Mouse (Mus musculus): ENCODE results near the gene Gm28230. TPM values are rescaled to one million over a fixed set of nuclear protein-coding genes. Genes with fewer than 3 reads are reported as not detected.

Gm28230 gene
- polyA plus RNA-seq, 1 experiment from 2014 or later, result not detected

- peaks cover 9% of the 10 kb centered on the region for H3K4me1 ChIP-seq (replicated peaks; ENCODE audit: control insufficient read depth, insufficient read depth, low read length)
- 12% methylated on average over 17 of the region's 17 CpGs for WGBS
Measured at GRCm38 (mm10) chr2:74701949-74702819, 24.3 kb upstream of the Gm28230 start.

GRCm38 (mm10) chr2:74702820-74703219 is 23.7 kb upstream of the Gm28230 start:
- DNase-seq (ENCODE audit: low spot score), result peak; percentile 31
- no peak overlapping the region for H3K27ac ChIP-seq (ENCODE audit: low read depth, low read length)

More at GRCm38 (mm10) chr2:74701949-74702819, 24.3 kb upstream of the Gm28230 start:
- Histone ChIP-seq H3K9me3 (ENCODE audit: control insufficient read depth, low read length) (no peaks in the 10 kb centered on the region), H3K36me3 (ENCODE audit: control insufficient read depth, insufficient read depth, low read length) (no peaks in the 10 kb centered on the region), H3K27me3 (ENCODE audit: control insufficient read depth, insufficient read depth, low read length) (peaks cover 96% of the 10 kb centered on the region), H3K4me2 (ENCODE audit: low read depth, low read length, severe bottlenecking) (no peak overlapping the region), H3K9ac (ENCODE audit: low read length) (no peak overlapping the region), H3K4me3 (ENCODE audit: low read depth, low read length) (no peak overlapping the region), H3K27ac (ENCODE audit: low read depth, low read length) (no peak overlapping the region)
- DNase-seq (ENCODE audit: low spot score), result peak; percentile 89
- no peak for ATAC-seq (replicated peaks; ENCODE audit: low FRiP score)

GRCm38 (mm10) chr2:74703317-74703716 is 23.2 kb upstream of the Gm28230 start:
- no peaks in the 10 kb centered on the region for H3K9me3 ChIP-seq (ENCODE audit: control insufficient read depth, low read length)
- no peaks in the 10 kb centered on the region for H3K36me3 ChIP-seq (ENCODE audit: control insufficient read depth, insufficient read depth, low read length)
- H3K4me2 ChIP-seq (ENCODE audit: low read depth, low read length, severe bottlenecking), result no peak overlapping the region
- peaks cover 96% of the 10 kb centered on the region for H3K27me3 ChIP-seq (ENCODE audit: control insufficient read depth, insufficient read depth, low read length)
- H3K9ac ChIP-seq (ENCODE audit: low read length), result no peak overlapping the region
- H3K27ac ChIP-seq (ENCODE audit: low read depth, low read length), result no peak overlapping the region
- ATAC-seq (replicated peaks; ENCODE audit: low FRiP score) (no peak), DNase-seq (ENCODE audit: low spot score) (peak; percentile 50)
- 6% methylated on average over 10 of the region's 10 CpGs for WGBS
- peaks cover 6% of the 10 kb centered on the region for H3K4me1 ChIP-seq (replicated peaks; ENCODE audit: control insufficient read depth, insufficient read depth, low read length)
- no peak overlapping the region for H3K4me3 ChIP-seq (ENCODE audit: low read depth, low read length)

More at GRCm38 (mm10) chr2:74702820-74703219, 23.7 kb upstream of the Gm28230 start:
- H3K36me3 ChIP-seq (ENCODE audit: control insufficient read depth, insufficient read depth, low read length), result no peaks in the 10 kb centered on the region
- H3K4me3 ChIP-seq (ENCODE audit: low read depth, low read length), result no peak overlapping the region
- WGBS, result 15% methylated on average over 6 of the region's 6 CpGs
- no peak overlapping the region for H3K9ac ChIP-seq (ENCODE audit: low read length)
- H3K4me2 ChIP-seq (ENCODE audit: low read depth, low read length, severe bottlenecking), result no peak overlapping the region
- peaks cover 96% of the 10 kb centered on the region for H3K27me3 ChIP-seq (ENCODE audit: control insufficient read depth, insufficient read depth, low read length)
- no peaks in the 10 kb centered on the region for H3K9me3 ChIP-seq (ENCODE audit: control insufficient read depth, low read length)
- no peak for ATAC-seq (replicated peaks; ENCODE audit: low FRiP score)
- peaks cover 9% of the 10 kb centered on the region for H3K4me1 ChIP-seq (replicated peaks; ENCODE audit: control insufficient read depth, insufficient read depth, low read length)

GRCm38 (mm10) chr2:74703720-74704392 is 22.7 kb upstream of the Gm28230 start:
- H3K4me1 ChIP-seq (replicated peaks; ENCODE audit: control insufficient read depth, insufficient read depth, low read length), result peaks cover 6% of the 10 kb centered on the region
- peak; percentile 57 for DNase-seq (ENCODE audit: low spot score)
- H3K4me2 ChIP-seq (ENCODE audit: low read depth, low read length, severe bottlenecking), result no peak overlapping the region
- H3K27me3 ChIP-seq (ENCODE audit: control insufficient read depth, insufficient read depth, low read length), result peaks cover 96% of the 10 kb centered on the region
- H3K9me3 ChIP-seq (ENCODE audit: control insufficient read depth, low read length), result no peaks in the 10 kb centered on the region
- H3K36me3 ChIP-seq (ENCODE audit: control insufficient read depth, insufficient read depth, low read length), result no peaks in the 10 kb centered on the region
- ATAC-seq (replicated peaks; ENCODE audit: low FRiP score), result no peak
- H3K9ac ChIP-seq (ENCODE audit: low read length), result no peak overlapping the region
- H3K4me3 ChIP-seq (ENCODE audit: low read depth, low read length), result no peak overlapping the region
- WGBS, result 2% methylated on average over 26 of the region's 26 CpGs
- H3K27ac ChIP-seq (ENCODE audit: low read depth, low read length), result no peak overlapping the region

- peak; percentile 74 for DNase-seq (ENCODE audit: low spot score)
Measured at GRCm38 (mm10) chr2:74704393-74704998, 22.0 kb upstream of the Gm28230 start, which contains the start of gene Hoxd8. Gene Hoxd8, plus strand, starts transcription at chr2:74704615.

DNA sequence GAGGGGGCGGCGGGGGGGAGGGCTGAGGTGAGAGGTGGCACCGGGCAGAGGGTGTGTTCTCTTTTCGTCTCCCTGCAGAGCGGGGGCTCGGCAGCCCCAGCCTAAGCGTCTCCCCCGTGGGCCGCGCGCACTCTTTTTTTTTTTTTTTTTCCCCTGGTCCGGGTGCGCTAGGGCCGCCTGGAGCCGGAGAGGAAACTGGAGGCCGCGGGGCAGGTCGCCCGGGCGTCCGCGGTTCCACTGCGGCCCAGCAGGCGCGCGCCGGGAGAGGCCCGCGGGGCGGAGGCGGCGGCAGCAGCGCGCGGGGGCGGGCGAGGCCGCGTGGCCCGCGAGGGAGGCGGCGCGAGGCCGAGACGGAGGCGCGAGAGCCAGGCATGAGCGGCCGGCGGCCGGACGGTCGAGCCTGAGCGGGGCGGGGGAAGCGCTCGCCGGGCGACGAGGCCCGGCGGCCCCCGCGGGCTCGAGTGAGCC is 21.5 kb upstream of the Gm28230 start:
- Histone ChIP-seq H3K4me1 (replicated peaks; ENCODE audit: control insufficient read depth, insufficient read depth, low read length) (peaks cover 6% of the 10 kb centered on the region), H3K9ac (ENCODE audit: low read length) (peak overlapping the region; percentile 6; the same call in 1 of the 2 replicates), H3K27ac (ENCODE audit: low read depth, low read length) (no peak overlapping the region), H3K4me3 (ENCODE audit: low read depth, low read length) (peak overlapping the region; percentile 27), H3K36me3 (ENCODE audit: control insufficient read depth, insufficient read depth, low read length) (no peaks in the 10 kb centered on the region), H3K9me3 (ENCODE audit: control insufficient read depth, low read length) (no peaks in the 10 kb centered on the region), H3K4me2 (ENCODE audit: low read depth, low read length, severe bottlenecking) (peak overlapping the region; percentile 48), H3K27me3 (ENCODE audit: control insufficient read depth, insufficient read depth, low read length) (peaks cover 96% of the 10 kb centered on the region)
- 2% methylated on average over 36 of the region's 66 CpGs for WGBS
- peak; percentile 68 for DNase-seq (ENCODE audit: low spot score)
- peak; percentile 39 for ATAC-seq (replicated peaks; ENCODE audit: low FRiP score)

More at GRCm38 (mm10) chr2:74704393-74704998, 22.0 kb upstream of the Gm28230 start, which contains the start of gene Hoxd8:
- Histone ChIP-seq H3K27me3 (ENCODE audit: control insufficient read depth, insufficient read depth, low read length) (peaks cover 96% of the 10 kb centered on the region), H3K9ac (ENCODE audit: low read length) (peak within 1 kb of the TSS; percentile 6; the same call in 1 of the 2 replicates), H3K9me3 (ENCODE audit: control insufficient read depth, low read length) (no peaks in the 10 kb centered on the region), H3K27ac (ENCODE audit: low read depth, low read length) (no peak within 1 kb of the TSS), H3K36me3 (ENCODE audit: control insufficient read depth, insufficient read depth, low read length) (no peaks in the 10 kb centered on the region), H3K4me1 (replicated peaks; ENCODE audit: control insufficient read depth, insufficient read depth, low read length) (peaks cover 6% of the 10 kb centered on the region), H3K4me2 (ENCODE audit: low read depth, low read length, severe bottlenecking) (peak within 1 kb of the TSS; percentile 48), H3K4me3 (ENCODE audit: low read depth, low read length) (peak within 1 kb of the TSS; percentile 27)
- ATAC-seq (replicated peaks; ENCODE audit: low FRiP score), result 0 out of 2 replicates have a peak, but pooled peaks have one; percentile 33
- 1% methylated on average over 37 of the region's 52 CpGs for WGBS

DNA sequence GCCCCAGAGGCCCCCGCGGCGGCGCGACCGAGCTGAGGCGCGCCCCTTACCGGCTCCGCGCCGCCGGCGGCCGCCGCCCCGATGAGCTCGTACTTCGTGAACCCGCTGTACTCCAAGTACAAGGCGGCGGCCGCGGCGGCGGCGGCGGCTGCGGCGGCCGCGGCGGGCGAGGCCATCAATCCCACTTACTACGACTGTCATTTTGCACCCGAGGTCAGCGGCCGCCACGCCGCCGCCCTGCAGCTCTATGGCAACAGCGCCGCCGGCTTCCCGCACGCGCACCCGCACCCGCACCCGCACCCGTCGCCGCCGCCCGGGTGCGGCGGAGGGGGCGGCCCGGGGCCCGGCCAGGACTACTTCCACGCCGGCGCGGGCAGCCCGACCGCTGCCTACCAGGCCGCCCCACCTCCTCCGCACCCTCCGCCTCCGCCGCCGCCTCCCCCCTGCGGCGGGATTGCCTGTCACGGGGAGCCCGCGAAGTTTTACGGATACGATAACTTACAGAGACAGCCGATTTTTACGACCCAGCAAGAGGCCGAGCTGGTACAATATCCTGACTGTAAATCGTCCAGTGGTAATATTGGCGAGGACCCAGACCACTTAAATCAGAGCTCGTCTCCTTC is 20.9 kb upstream of the Gm28230 start:
- Histone ChIP-seq H3K27ac (ENCODE audit: low read depth, low read length) (no peak overlapping the region), H3K9ac (ENCODE audit: low read length) (0 out of 2 replicates have a peak overlapping the region, but pooled peaks have one; percentile 6), H3K4me2 (ENCODE audit: low read depth, low read length, severe bottlenecking) (peak overlapping the region; percentile 48; the same call in 1 of the 2 replicates), H3K9me3 (ENCODE audit: control insufficient read depth, low read length) (no peaks in the 10 kb centered on the region), H3K27me3 (ENCODE audit: control insufficient read depth, insufficient read depth, low read length) (peaks cover 96% of the 10 kb centered on the region), H3K4me3 (ENCODE audit: low read depth, low read length) (peak overlapping the region; percentile 27), H3K36me3 (ENCODE audit: control insufficient read depth, insufficient read depth, low read length) (no peaks in the 10 kb centered on the region), H3K4me1 (replicated peaks; ENCODE audit: control insufficient read depth, insufficient read depth, low read length) (peaks cover 6% of the 10 kb centered on the region)
- under 1% methylated on average over 66 of the region's 85 CpGs for WGBS
- peak; percentile 77 for DNase-seq (ENCODE audit: low spot score)
- ATAC-seq (replicated peaks; ENCODE audit: low FRiP score), result no peak

Measured in forebrain, embryonic 11.5 days (tissue).